Mouse (Mus musculus): ENCODE measurements around the gene Ugt1a7c. TPM values are rescaled to one million over a fixed set of nuclear protein-coding genes. Genes with fewer than 3 reads are reported as not detected.
"Not testable (repeated sequence)": the region's sequence is repeated elsewhere in the genome, so short reads cannot be mapped to it uniquely, and the experiment has no call there.

Ugt1a7c gene
- polyA plus RNA-seq, 1 experiment from 2014 or later = 1.0 TPM

DNA sequence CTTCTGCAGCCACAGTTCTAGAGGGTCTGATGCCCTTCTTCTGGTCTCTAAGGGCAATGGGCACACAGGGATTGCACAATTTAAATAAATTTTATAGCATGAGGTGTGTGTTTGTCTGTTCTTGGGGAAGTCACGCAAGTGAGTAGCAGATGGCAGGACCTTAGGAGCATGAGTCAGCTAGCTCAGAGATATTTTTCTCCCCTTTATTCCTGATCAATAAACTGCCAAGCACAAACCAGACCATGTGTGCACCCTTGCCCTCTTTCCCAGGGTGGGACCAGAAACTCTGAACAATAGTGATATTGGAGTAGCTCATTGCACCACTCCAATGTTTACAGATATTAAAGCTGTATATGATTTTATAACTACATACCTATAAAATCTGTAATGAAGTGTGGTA lies 35.4 kb downstream of the Ugt1a7c start:
- not testable (repeated sequence) for H3K4me1 ChIP-seq (replicated peaks; ENCODE audit: control insufficient read depth, insufficient read depth, low read length); ATAC-seq (ENCODE audit: low FRiP score); H3K4me2 ChIP-seq (replicated peaks; ENCODE audit: low read depth, low read length); H3K4me3 ChIP-seq (ENCODE audit: low read depth, low read length); H3K9ac ChIP-seq (ENCODE audit: low read depth, low read length); DNase-seq (ENCODE audit: low spot score); H3K36me3 ChIP-seq (ENCODE audit: control insufficient read depth, insufficient read depth, low read length); H3K27ac ChIP-seq (ENCODE audit: low read depth, low read length); H3K9me3 ChIP-seq (ENCODE audit: control insufficient read depth, low read length); H3K27me3 ChIP-seq (ENCODE audit: control insufficient read depth, insufficient read depth, low read length)
- WGBS = 86% methylated on average over 1 of the region's 1 CpGs

DNA sequence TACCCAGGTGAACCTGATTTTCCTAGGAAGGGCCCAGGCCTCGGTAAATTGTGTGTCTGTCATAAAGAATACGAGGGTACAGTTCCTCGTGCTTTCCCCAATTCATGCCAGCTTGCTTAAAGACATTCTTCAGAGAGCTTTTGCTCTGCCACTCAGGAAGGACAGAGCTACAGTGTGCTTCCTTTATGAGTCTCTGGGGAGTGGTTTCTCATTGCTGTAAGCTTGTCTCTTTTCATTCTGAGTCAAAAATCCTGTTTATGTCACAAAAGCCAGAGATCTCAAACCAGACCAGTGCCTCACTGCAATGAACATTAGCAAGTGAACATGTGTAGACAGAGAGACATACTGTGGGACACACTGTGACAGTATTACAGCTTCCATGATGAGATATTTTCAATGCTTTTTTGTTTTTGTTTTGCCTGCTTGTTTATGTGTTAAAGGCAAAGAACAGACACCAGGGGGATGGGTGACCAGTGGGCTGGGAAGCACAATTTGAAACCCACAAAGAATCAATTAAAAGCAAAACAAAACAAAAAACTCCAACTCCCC lies 39.1 kb downstream of the Ugt1a7c start:
- no peak overlapping the region for H3K4me2 ChIP-seq (replicated peaks; ENCODE audit: low read depth, low read length)
- no peak overlapping the region for H3K4me3 ChIP-seq (ENCODE audit: low read depth, low read length)
- no peaks in the 10 kb centered on the region for H3K36me3 ChIP-seq (ENCODE audit: control insufficient read depth, insufficient read depth, low read length)
- H3K4me1 ChIP-seq (replicated peaks; ENCODE audit: control insufficient read depth, insufficient read depth, low read length) = no peaks in the 10 kb centered on the region
- no peak overlapping the region for H3K27ac ChIP-seq (ENCODE audit: low read depth, low read length)
- DNase-seq (ENCODE audit: low spot score) = no peak
- WGBS = 78% methylated on average over 3 of the region's 3 CpGs
- no peak overlapping the region for H3K9ac ChIP-seq (ENCODE audit: low read depth, low read length)
- no peaks in the 10 kb centered on the region for H3K9me3 ChIP-seq (ENCODE audit: control insufficient read depth, low read length)
- no peak for ATAC-seq (ENCODE audit: low FRiP score)
- no peaks in the 10 kb centered on the region for H3K27me3 ChIP-seq (ENCODE audit: control insufficient read depth, insufficient read depth, low read length)

DNA sequence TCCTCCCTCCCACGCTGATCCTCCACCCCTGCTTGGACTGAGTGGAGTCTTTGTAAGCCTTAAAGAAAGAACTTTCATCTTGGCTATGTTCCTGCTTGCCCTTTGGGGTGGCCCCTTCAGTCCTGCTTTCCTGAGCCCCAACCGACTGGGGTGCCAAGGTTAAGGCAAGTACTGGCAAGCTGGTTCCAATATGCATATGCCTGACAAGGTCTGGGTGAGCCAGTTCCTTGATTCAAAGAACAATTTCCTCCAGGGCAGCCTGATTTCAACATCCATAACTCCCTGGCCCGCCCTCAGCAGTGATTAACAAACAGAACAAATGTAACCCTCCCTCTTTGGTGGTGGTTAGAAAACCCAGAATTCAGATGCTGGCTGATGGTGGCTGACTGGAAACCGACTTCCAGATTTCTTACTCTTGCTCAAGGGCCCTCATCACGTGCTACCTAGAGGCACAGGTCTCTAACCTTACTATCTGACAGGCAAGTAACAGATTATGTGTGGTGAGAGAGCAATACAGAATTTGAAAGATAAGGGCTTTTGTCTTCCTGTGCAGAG lies 39.7 kb downstream of the Ugt1a7c start, which contains the start of gene Ugt1a6a:
Gene Ugt1a6a (plus strand): TSS at position 353 of the 555 bp plus-strand sequence.
- H3K27ac ChIP-seq (ENCODE audit: low read depth, low read length) = not testable (repeated sequence)

GRCm38 (mm10) chr1:88135229-88135904 lies 40.5 kb downstream of the Ugt1a7c start:
- not testable (repeated sequence) for H3K27ac ChIP-seq (ENCODE audit: low read depth, low read length); H3K27me3 ChIP-seq (ENCODE audit: control insufficient read depth, insufficient read depth, low read length); DNase-seq (ENCODE audit: low spot score); H3K4me3 ChIP-seq (ENCODE audit: low read depth, low read length); H3K36me3 ChIP-seq (ENCODE audit: control insufficient read depth, insufficient read depth, low read length); H3K4me2 ChIP-seq (replicated peaks; ENCODE audit: low read depth, low read length); H3K4me1 ChIP-seq (replicated peaks; ENCODE audit: control insufficient read depth, insufficient read depth, low read length); H3K9ac ChIP-seq (ENCODE audit: low read depth, low read length); H3K9me3 ChIP-seq (ENCODE audit: control insufficient read depth, low read length); ATAC-seq (ENCODE audit: low FRiP score)
- 90% methylated on average over 5 of the region's 6 CpGs for WGBS

More for the DNA sequence above, 39.7 kb downstream of the Ugt1a7c start, which contains the start of gene Ugt1a6a:
- H3K9me3 ChIP-seq (ENCODE audit: control insufficient read depth, low read length); H3K9ac ChIP-seq (ENCODE audit: low read depth, low read length); H3K4me3 ChIP-seq (ENCODE audit: low read depth, low read length); DNase-seq (ENCODE audit: low spot score); H3K4me1 ChIP-seq (replicated peaks; ENCODE audit: control insufficient read depth, insufficient read depth, low read length); ATAC-seq (ENCODE audit: low FRiP score); H3K27me3 ChIP-seq (ENCODE audit: control insufficient read depth, insufficient read depth, low read length); H3K4me2 ChIP-seq (replicated peaks; ENCODE audit: low read depth, low read length); H3K36me3 ChIP-seq (ENCODE audit: control insufficient read depth, insufficient read depth, low read length): not testable (repeated sequence)
- 51% methylated on average over 4 of the region's 5 CpGs for WGBS

DNA sequence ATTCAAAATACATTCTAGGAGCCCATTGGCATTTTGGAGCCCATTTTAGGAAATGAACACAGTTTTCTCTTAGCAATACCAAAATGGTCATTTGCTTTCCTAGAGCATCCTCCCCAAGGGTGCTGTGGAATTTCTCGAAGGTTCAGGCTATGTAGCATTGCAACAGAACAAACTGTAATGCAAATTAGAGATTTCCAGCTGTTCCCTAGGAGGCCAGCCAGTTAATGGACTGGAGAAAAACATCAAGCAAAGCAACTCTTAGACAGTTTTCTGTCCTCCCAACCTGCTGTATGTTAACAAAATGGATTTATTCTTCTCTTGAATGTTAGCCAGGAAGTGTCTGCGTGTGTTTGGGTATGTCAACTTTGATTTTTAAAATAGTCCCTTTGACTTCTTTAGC lies 41.8 kb downstream of the Ugt1a7c start:
- H3K4me2 ChIP-seq (replicated peaks; ENCODE audit: low read depth, low read length) = no peak overlapping the region
- H3K27me3 ChIP-seq (ENCODE audit: control insufficient read depth, insufficient read depth, low read length) = no peaks in the 10 kb centered on the region
- H3K9ac ChIP-seq (ENCODE audit: low read depth, low read length) = no peak overlapping the region
- no peaks in the 10 kb centered on the region for H3K4me1 ChIP-seq (replicated peaks; ENCODE audit: control insufficient read depth, insufficient read depth, low read length)
- DNase-seq (ENCODE audit: low spot score) = no peak
- H3K27ac ChIP-seq (ENCODE audit: low read depth, low read length) = no peak overlapping the region
- no peak for ATAC-seq (ENCODE audit: low FRiP score)
- H3K4me3 ChIP-seq (ENCODE audit: low read depth, low read length) = no peak overlapping the region
- no peaks in the 10 kb centered on the region for H3K36me3 ChIP-seq (ENCODE audit: control insufficient read depth, insufficient read depth, low read length)
- no peaks in the 10 kb centered on the region for H3K9me3 ChIP-seq (ENCODE audit: control insufficient read depth, low read length)
- 70% methylated on average over 2 of the region's 2 CpGs for WGBS

- Histone ChIP-seq H3K27ac (ENCODE audit: low read depth, low read length) (no peak overlapping the region), H3K9me3 (ENCODE audit: control insufficient read depth, low read length) (no peaks in the 10 kb centered on the region), H3K27me3 (ENCODE audit: control insufficient read depth, insufficient read depth, low read length) (no peaks in the 10 kb centered on the region), H3K36me3 (ENCODE audit: control insufficient read depth, insufficient read depth, low read length) (no peaks in the 10 kb centered on the region), H3K9ac (ENCODE audit: low read depth, low read length) (no peak overlapping the region), H3K4me3 (ENCODE audit: low read depth, low read length) (no peak overlapping the region), H3K4me1 (replicated peaks; ENCODE audit: control insufficient read depth, insufficient read depth, low read length) (no peaks in the 10 kb centered on the region), H3K4me2 (replicated peaks; ENCODE audit: low read depth, low read length) (no peak overlapping the region)
- DNase-seq (ENCODE audit: low spot score) = no peak
- WGBS = 85% methylated on average over 3 of the region's 3 CpGs
- ATAC-seq (ENCODE audit: low FRiP score) = no peak
Measured at GRCm38 (mm10) chr1:88137264-88137663, 42.4 kb downstream of the Ugt1a7c start.

GRCm38 (mm10) chr1:88138145-88138544 lies 43.3 kb downstream of the Ugt1a7c start:
- H3K9ac ChIP-seq (ENCODE audit: low read depth, low read length) = no peak overlapping the region
- 100% methylated on average over 1 of the region's 1 CpGs for WGBS

DNA sequence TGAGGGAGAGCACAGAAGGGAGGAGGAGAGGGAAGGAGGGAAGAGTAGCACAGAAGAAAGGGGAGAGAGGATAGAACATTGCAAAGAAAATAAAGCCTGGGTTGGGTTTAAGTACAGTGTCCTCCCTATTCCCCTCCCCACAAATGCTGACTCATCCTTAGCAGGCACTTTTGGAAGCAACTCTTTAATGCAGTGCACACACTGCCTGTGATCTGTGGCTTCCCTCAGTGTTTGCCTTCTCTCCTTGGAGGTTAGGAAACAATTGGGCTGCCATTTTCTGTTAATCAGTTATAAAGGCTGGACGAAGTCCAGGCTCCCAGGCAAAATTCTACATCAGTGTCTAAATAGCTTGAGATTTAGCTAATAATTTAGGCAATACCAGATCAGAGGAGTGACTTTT lies 45.6 kb downstream of the Ugt1a7c start:
- not testable (repeated sequence) for H3K4me3 ChIP-seq (ENCODE audit: low read depth, low read length); H3K4me1 ChIP-seq (replicated peaks; ENCODE audit: control insufficient read depth, insufficient read depth, low read length); H3K36me3 ChIP-seq (ENCODE audit: control insufficient read depth, insufficient read depth, low read length); DNase-seq (ENCODE audit: low spot score); ATAC-seq (ENCODE audit: low FRiP score); H3K9ac ChIP-seq (ENCODE audit: low read depth, low read length); H3K4me2 ChIP-seq (replicated peaks; ENCODE audit: low read depth, low read length); H3K9me3 ChIP-seq (ENCODE audit: control insufficient read depth, low read length); H3K27ac ChIP-seq (ENCODE audit: low read depth, low read length); H3K27me3 ChIP-seq (ENCODE audit: control insufficient read depth, insufficient read depth, low read length)
- WGBS = 46% methylated on average over 1 of the region's 1 CpGs

More at GRCm38 (mm10) chr1:88138145-88138544, 43.3 kb downstream of the Ugt1a7c start:
- H3K9me3 ChIP-seq (ENCODE audit: control insufficient read depth, low read length) = no peaks in the 10 kb centered on the region
- no peak overlapping the region for H3K4me3 ChIP-seq (ENCODE audit: low read depth, low read length)
- DNase-seq (ENCODE audit: low spot score) = no peak
- H3K4me1 ChIP-seq (replicated peaks; ENCODE audit: control insufficient read depth, insufficient read depth, low read length) = no peaks in the 10 kb centered on the region
- H3K4me2 ChIP-seq (replicated peaks; ENCODE audit: low read depth, low read length) = no peak overlapping the region
- H3K27me3 ChIP-seq (ENCODE audit: control insufficient read depth, insufficient read depth, low read length) = no peaks in the 10 kb centered on the region
- no peak for ATAC-seq (ENCODE audit: low FRiP score)
- no peak overlapping the region for H3K27ac ChIP-seq (ENCODE audit: low read depth, low read length)
- H3K36me3 ChIP-seq (ENCODE audit: control insufficient read depth, insufficient read depth, low read length) = no peaks in the 10 kb centered on the region
